Mouse (Mus musculus) MEL (cell line): ENCODE results near the gene Folr2.

Experiments used
- BHLHE40 ChIP-seq: IDR thresholded peaks from 2 replicates; pipeline ENCODE4 v1.6.1; 2012; ENCODE audit warnings: low read depth, mild to moderate bottlenecking, inconsistent platforms, low read length, improper control_type of control experiment, borderline replicate concordance
- E2F4 ChIP-seq: IDR thresholded peaks from 2 replicates; pipeline ENCODE4 v1.6.1; 2011; ENCODE audit warnings: low read depth, low read length, improper control_type of control experiment, borderline replicate concordance
- HCFC1 ChIP-seq: IDR thresholded peaks from 2 replicates; pipeline ENCODE4 v1.6.1; 2012; ENCODE audit warnings: low read depth, mild to moderate bottlenecking, inconsistent platforms, low read length, improper control_type of control experiment, moderate library complexity
- MAFK ChIP-seq: IDR thresholded peaks from 2 replicates; pipeline ENCODE4 v1.6.1; 2011; ENCODE audit warnings: low read depth, mild to moderate bottlenecking, low read length, improper control_type of control experiment, borderline replicate concordance
- MAX ChIP-seq: IDR thresholded peaks from 2 replicates; pipeline ENCODE4 v1.6.1; 2011; ENCODE audit warnings: low read length, improper control_type of control experiment
- SMC3 ChIP-seq: IDR thresholded peaks from 2 replicates; pipeline ENCODE4 v1.6.1; 2011; ENCODE audit warnings: low read depth, low read length, improper control_type of control experiment
- ZNF384 ChIP-seq: IDR thresholded peaks from 2 replicates; pipeline ENCODE4 v1.6.1; 2012; ENCODE audit warnings: low read depth, mild to moderate bottlenecking, inconsistent platforms, low read length, improper control_type of control experiment

- TF ChIP-seq ZNF384 (no peak), BHLHE40 (no peak), MAX (no peak), SMC3 (peak; percentile 34), MAFK (no peak), E2F4 (no peak), HCFC1 (no peak)
These were observed 45.9 kb upstream of the Folr2 start for GRCm38 (mm10) chr7:101902846-101903245.
